In the genomic region with DNA sequence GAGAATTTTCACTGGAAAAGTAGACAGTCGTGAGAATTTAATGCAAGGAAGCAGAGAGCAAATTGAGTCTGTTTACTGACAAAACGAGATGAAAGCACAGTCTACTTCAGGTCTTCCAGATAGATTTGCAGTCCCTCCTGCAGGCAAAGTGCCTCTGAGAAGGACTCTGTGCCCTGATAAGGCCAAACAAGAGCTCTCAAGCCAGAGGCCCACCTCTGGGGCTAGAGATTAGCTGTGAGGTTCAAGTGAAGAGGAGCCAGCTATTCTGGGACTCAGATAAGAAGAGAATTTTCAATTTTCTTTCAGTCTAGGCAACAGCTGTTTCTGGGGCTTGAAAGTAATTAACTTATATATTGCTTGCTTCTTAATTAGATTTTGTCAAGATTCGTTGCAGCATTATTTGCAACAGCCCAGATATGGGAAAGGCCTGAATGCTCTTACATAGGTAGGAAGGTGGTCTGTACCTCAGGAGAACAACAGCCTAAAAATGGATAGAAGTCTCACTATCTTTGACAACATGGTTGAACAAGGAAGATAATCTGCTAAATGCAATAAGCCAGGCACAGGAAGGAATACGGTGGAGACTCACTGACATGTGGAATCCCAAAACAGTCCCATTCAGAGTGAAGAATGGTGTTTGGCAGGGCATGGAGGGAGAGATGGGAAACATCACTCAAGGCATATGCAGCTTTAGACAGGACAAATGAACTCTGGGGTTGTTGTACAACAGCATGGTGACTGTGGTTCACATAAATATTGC, we compare ENCODE assay signal across 16 mouse cellular contexts.
A peak's percentile ranks its signal among the peaks of the same experiment; 100 is the strongest.
DNase-seq lines count a peak whose midpoint lies in the region; ATAC-seq lines count a peak whose summit lies in the region.
"Had no signal": no experiment of that assay in that cellular context is flagged by ENCODE, and none has a peak within 500 bp of the region (broad histone marks: within the 10 kb centered on the region; RNA-seq: fewer than 3 reads in every experiment).

No protein-coding gene starts in this region.

- H3K9ac ChIP-seq in midbrain, embryonic 14.5 days (replicated peaks; ENCODE audit: low read length) = no peak overlapping the region
- H3K9ac ChIP-seq in midbrain, embryonic 13.5 days (replicated peaks) = no peak overlapping the region
- no peak overlapping the region for H3K9ac ChIP-seq in intestine, embryonic 16.5 days (ENCODE audit: low read depth, low read length)
- H3K9ac ChIP-seq: midbrain, embryonic 15.5 days; neural tube, embryonic 12.5 days had no signal

- H3K4me3 ChIP-seq in midbrain, embryonic 14.5 days (replicated peaks; ENCODE audit: low read depth, low read length) = no peak overlapping the region
- H3K4me3 ChIP-seq in midbrain, embryonic 13.5 days (replicated peaks) = no peak overlapping the region
- H3K4me3 ChIP-seq in intestine, embryonic 16.5 days (ENCODE audit: low read length) = no peak overlapping the region
- H3K4me3 ChIP-seq: midbrain, embryonic 15.5 days; neural tube, embryonic 12.5 days had no signal

- DNase-seq in midbrain, embryonic 14.5 days = peak; percentile 9
- peak; percentile 20 for DNase-seq in yolk sac, embryonic 10.5 days (ENCODE audit: low spot score)
- no peak for DNase-seq in frontal cortex, adult 2 months (ENCODE audit: extremely low spot score in 1 of 2, low spot score in 1 of 2)
- DNase-seq in left cerebral cortex, adult 11 months (ENCODE audit: low spot score) = no peak
- DNase-seq: cerebellum, adult 9-11 months; gastrocnemius, postnatal 36 days; kidney, postnatal 14 days; lung, adult 2 months; thymus, postnatal 25 days had no signal

- no peaks in the 10 kb centered on the region for H3K4me1 ChIP-seq in midbrain, embryonic 14.5 days (ENCODE audit: control insufficient read depth, insufficient read depth, low read length)
- no peaks in the 10 kb centered on the region for H3K4me1 ChIP-seq in midbrain, embryonic 13.5 days (replicated peaks)
- peaks cover 10% of the 10 kb centered on the region for H3K4me1 ChIP-seq in intestine, embryonic 16.5 days (ENCODE audit: control insufficient read depth, insufficient read depth, low read length)
- H3K4me1 ChIP-seq: midbrain, embryonic 15.5 days; neural tube, embryonic 12.5 days had no signal

- 63% methylated on average over 4 of the region's 4 CpGs for WGBS in midbrain, embryonic 14.5 days
- 68% methylated on average over 4 of the region's 4 CpGs for WGBS in midbrain, embryonic 13.5 days
- WGBS in intestine, embryonic 16.5 days = 54% methylated on average over 4 of the region's 4 CpGs

- ATAC-seq in midbrain, embryonic 14.5 days (ENCODE audit: low FRiP score, low TSS enrichment) = no peak
- no peak for ATAC-seq in midbrain, embryonic 13.5 days
- ATAC-seq in common myeloid progenitor, adult 5-6 weeks (replicated peaks; ENCODE audit: low read depth, poor library complexity, severe bottlenecking) = peak; percentile 72; the same call in 1 of the 2 replicates
- ATAC-seq in intestine, embryonic 16.5 days = peak; percentile 84
- ATAC-seq: forebrain, embryonic 16.5 days; hindbrain, embryonic 16.5 days; midbrain, embryonic 15.5 days had no signal

- no peak overlapping the region for H3K4me2 ChIP-seq in midbrain, embryonic 14.5 days (ENCODE audit: low read length)
- H3K4me2 ChIP-seq in midbrain, embryonic 13.5 days (replicated peaks) = no peak overlapping the region
- H3K4me2 ChIP-seq in intestine, embryonic 16.5 days (ENCODE audit: low read depth, low read length) = no peak overlapping the region
- H3K4me2 ChIP-seq: midbrain, embryonic 15.5 days; neural tube, embryonic 12.5 days had no signal

- H3K36me3 ChIP-seq in midbrain, embryonic 14.5 days (ENCODE audit: control insufficient read depth, insufficient read depth, low read length) = no peaks in the 10 kb centered on the region
- H3K36me3 ChIP-seq in midbrain, embryonic 13.5 days = no peaks in the 10 kb centered on the region
- H3K36me3 ChIP-seq in intestine, embryonic 16.5 days (ENCODE audit: control insufficient read depth, insufficient read depth, low read length) = no peaks in the 10 kb centered on the region
- H3K36me3 ChIP-seq: midbrain, embryonic 15.5 days; neural tube, embryonic 12.5 days had no signal

- H3K27me3 ChIP-seq in midbrain, embryonic 14.5 days (ENCODE audit: control insufficient read depth, insufficient read depth, low read length) = no peaks in the 10 kb centered on the region
- H3K27me3 ChIP-seq in midbrain, embryonic 13.5 days = no peaks in the 10 kb centered on the region
- no peaks in the 10 kb centered on the region for H3K27me3 ChIP-seq in intestine, embryonic 16.5 days (replicated peaks; ENCODE audit: control insufficient read depth, insufficient read depth, low read length)
- H3K27me3 ChIP-seq: midbrain, embryonic 15.5 days; neural tube, embryonic 12.5 days had no signal

- no peaks in the 10 kb centered on the region for H3K9me3 ChIP-seq in midbrain, embryonic 14.5 days (ENCODE audit: control insufficient read depth, low read length)
- no peaks in the 10 kb centered on the region for H3K9me3 ChIP-seq in midbrain, embryonic 13.5 days
- H3K9me3 ChIP-seq in intestine, embryonic 16.5 days (ENCODE audit: control insufficient read depth, low read length) = no peaks in the 10 kb centered on the region
- H3K9me3 ChIP-seq: midbrain, embryonic 15.5 days; neural tube, embryonic 12.5 days had no signal

- no peak overlapping the region for H3K27ac ChIP-seq in midbrain, embryonic 14.5 days (replicated peaks; ENCODE audit: low read depth, low read length)
- no peak overlapping the region for H3K27ac ChIP-seq in midbrain, embryonic 13.5 days
- H3K27ac ChIP-seq in intestine, embryonic 16.5 days (ENCODE audit: low read length) = no peak overlapping the region
- H3K27ac ChIP-seq: midbrain, embryonic 15.5 days; neural tube, embryonic 12.5 days had no signal

Comparison
In these comparisons a context has a peak if more than half of its experiments do, and no peak if none do; other contexts are left out.
1. ATAC-seq: peak in common myeloid progenitor, adult 5-6 weeks (single experiment) and intestine, embryonic 16.5 days (single experiment); none in midbrain, embryonic 14.5 days (single experiment) and midbrain, embryonic 13.5 days (single experiment).
2. DNase-seq: peak in midbrain, embryonic 14.5 days (single experiment) and yolk sac, embryonic 10.5 days (single experiment); none in frontal cortex, adult 2 months (0 of 2) and left cerebral cortex, adult 11 months (single experiment).